Mouse (Mus musculus): ENCODE measurements around the gene Sinhcaf. TPM values are rescaled to one million over a fixed set of nuclear protein-coding genes. Genes with fewer than 3 reads are reported as not detected.

Gene Sinhcaf
- polyA plus RNA-seq, 1 experiment from 2014 or later = 89.8 TPM

- H3K27me3 ChIP-seq (ENCODE audit: control insufficient read depth, insufficient read depth, low read length) = no peaks in the 10 kb centered on the region
- DNase-seq = no peak
- H3K9ac ChIP-seq (replicated peaks; ENCODE audit: low read length) = no peak overlapping the region
- no peaks in the 10 kb centered on the region for H3K36me3 ChIP-seq (ENCODE audit: control insufficient read depth, insufficient read depth, low read length)
- no peak overlapping the region for H3K4me2 ChIP-seq (ENCODE audit: low read length)
- H3K4me1 ChIP-seq (ENCODE audit: control insufficient read depth, insufficient read depth, low read length) = no peaks in the 10 kb centered on the region
- H3K27ac ChIP-seq (replicated peaks; ENCODE audit: low read depth, low read length) = no peak overlapping the region
- no peak for ATAC-seq (ENCODE audit: low FRiP score, low TSS enrichment)
- H3K9me3 ChIP-seq (ENCODE audit: control insufficient read depth, low read length) = no peaks in the 10 kb centered on the region
- H3K4me3 ChIP-seq (replicated peaks; ENCODE audit: low read depth, low read length) = no peak overlapping the region
Observed at GRCm38 (mm10) chr6:148955641-148956420, 9.6 kb upstream of the Sinhcaf start.

GRCm38 (mm10) chr6:148946881-148947405, 676 bp upstream of the Sinhcaf start:
- WGBS = 20% methylated on average over 11 of the region's 11 CpGs
- DNase-seq (no peak), ATAC-seq (ENCODE audit: low FRiP score, low TSS enrichment) (no peak)
- Histone ChIP-seq H3K4me1 (ENCODE audit: control insufficient read depth, insufficient read depth, low read length) (peaks cover 2% of the 10 kb centered on the region; the same call in 1 of the 2 replicates), H3K36me3 (ENCODE audit: control insufficient read depth, insufficient read depth, low read length) (no peaks in the 10 kb centered on the region), H3K27ac (replicated peaks; ENCODE audit: low read depth, low read length) (peak overlapping the region; percentile 85), H3K9ac (replicated peaks; ENCODE audit: low read length) (peak overlapping the region; percentile 82), H3K4me2 (ENCODE audit: low read length) (peak overlapping the region; percentile 76), H3K27me3 (ENCODE audit: control insufficient read depth, insufficient read depth, low read length) (no peaks in the 10 kb centered on the region), H3K9me3 (ENCODE audit: control insufficient read depth, low read length) (no peaks in the 10 kb centered on the region), H3K4me3 (replicated peaks; ENCODE audit: low read depth, low read length) (peak overlapping the region; percentile 87)

GRCm38 (mm10) chr6:148945509-148946408, 508 bp downstream of the Sinhcaf start:
- H3K4me3 ChIP-seq (replicated peaks; ENCODE audit: low read depth, low read length) = peak overlapping the region; percentile 87
- peak overlapping the region; percentile 82 for H3K9ac ChIP-seq (replicated peaks; ENCODE audit: low read length)
- H3K4me1 ChIP-seq (ENCODE audit: control insufficient read depth, insufficient read depth, low read length) = peaks cover 2% of the 10 kb centered on the region; the same call in 1 of the 2 replicates
- H3K27ac ChIP-seq (replicated peaks; ENCODE audit: low read depth, low read length) = peak overlapping the region; percentile 85
- no peaks in the 10 kb centered on the region for H3K36me3 ChIP-seq (ENCODE audit: control insufficient read depth, insufficient read depth, low read length)
- under 1% methylated on average over 72 of the region's 75 CpGs for WGBS
- DNase-seq (peak; percentile 78), ATAC-seq (ENCODE audit: low FRiP score, low TSS enrichment) (peak; percentile 35)
- H3K27me3 ChIP-seq (ENCODE audit: control insufficient read depth, insufficient read depth, low read length) = no peaks in the 10 kb centered on the region
- H3K9me3 ChIP-seq (ENCODE audit: control insufficient read depth, low read length) = no peaks in the 10 kb centered on the region
- H3K4me2 ChIP-seq (ENCODE audit: low read length) = peak overlapping the region; percentile 76

GRCm38 (mm10) chr6:148944767-148945508, 1.3 kb downstream of the Sinhcaf start:
- under 1% methylated on average over 90 of the region's 92 CpGs for WGBS
- Histone ChIP-seq H3K27me3 (ENCODE audit: control insufficient read depth, insufficient read depth, low read length) (no peaks in the 10 kb centered on the region), H3K9ac (replicated peaks; ENCODE audit: low read length) (peak overlapping the region; percentile 82), H3K4me1 (ENCODE audit: control insufficient read depth, insufficient read depth, low read length) (peaks cover 2% of the 10 kb centered on the region; the same call in 1 of the 2 replicates), H3K27ac (replicated peaks; ENCODE audit: low read depth, low read length) (peak overlapping the region; percentile 85), H3K4me2 (ENCODE audit: low read length) (peak overlapping the region; percentile 76), H3K4me3 (replicated peaks; ENCODE audit: low read depth, low read length) (peak overlapping the region; percentile 87), H3K36me3 (ENCODE audit: control insufficient read depth, insufficient read depth, low read length) (no peaks in the 10 kb centered on the region), H3K9me3 (ENCODE audit: control insufficient read depth, low read length) (no peaks in the 10 kb centered on the region)
- peak; percentile 66 for ATAC-seq (ENCODE audit: low FRiP score, low TSS enrichment)
- DNase-seq = peak; percentile 76

- no peak for ATAC-seq (ENCODE audit: low FRiP score, low TSS enrichment)
- H3K4me2 ChIP-seq (ENCODE audit: low read length) = peak overlapping the region; percentile 76
- peak overlapping the region; percentile 82 for H3K9ac ChIP-seq (replicated peaks; ENCODE audit: low read length)
- no peak for DNase-seq
- under 1% methylated on average over 30 of the region's 30 CpGs for WGBS
- H3K27ac ChIP-seq (replicated peaks; ENCODE audit: low read depth, low read length) = peak overlapping the region; percentile 85
- H3K4me1 ChIP-seq (ENCODE audit: control insufficient read depth, insufficient read depth, low read length) = peaks cover 2% of the 10 kb centered on the region; the same call in 1 of the 2 replicates
- peak overlapping the region; percentile 87 for H3K4me3 ChIP-seq (replicated peaks; ENCODE audit: low read depth, low read length)
- H3K27me3 ChIP-seq (ENCODE audit: control insufficient read depth, insufficient read depth, low read length) = no peaks in the 10 kb centered on the region
- H3K9me3 ChIP-seq (ENCODE audit: control insufficient read depth, low read length) = no peaks in the 10 kb centered on the region
- H3K36me3 ChIP-seq (ENCODE audit: control insufficient read depth, insufficient read depth, low read length) = no peaks in the 10 kb centered on the region
Observed at GRCm38 (mm10) chr6:148944344-148944766, 1.9 kb downstream of the Sinhcaf start.

- Histone ChIP-seq H3K9me3 (ENCODE audit: control insufficient read depth, low read length) (no peaks in the 10 kb centered on the region), H3K27ac (replicated peaks; ENCODE audit: low read depth, low read length) (no peak overlapping the region), H3K4me3 (replicated peaks; ENCODE audit: low read depth, low read length) (peak overlapping the region; percentile 87), H3K27me3 (ENCODE audit: control insufficient read depth, insufficient read depth, low read length) (no peaks in the 10 kb centered on the region), H3K4me2 (ENCODE audit: low read length) (peak overlapping the region; percentile 76), H3K9ac (replicated peaks; ENCODE audit: low read length) (no peak overlapping the region), H3K36me3 (ENCODE audit: control insufficient read depth, insufficient read depth, low read length) (no peaks in the 10 kb centered on the region), H3K4me1 (ENCODE audit: control insufficient read depth, insufficient read depth, low read length) (peaks cover 2% of the 10 kb centered on the region; the same call in 1 of the 2 replicates)
- 9% methylated on average over 3 of the region's 3 CpGs for WGBS
- ATAC-seq (ENCODE audit: low FRiP score, low TSS enrichment) = no peak
- no peak for DNase-seq
Observed at GRCm38 (mm10) chr6:148943695-148944094, 2.6 kb downstream of the Sinhcaf start.

DNA sequence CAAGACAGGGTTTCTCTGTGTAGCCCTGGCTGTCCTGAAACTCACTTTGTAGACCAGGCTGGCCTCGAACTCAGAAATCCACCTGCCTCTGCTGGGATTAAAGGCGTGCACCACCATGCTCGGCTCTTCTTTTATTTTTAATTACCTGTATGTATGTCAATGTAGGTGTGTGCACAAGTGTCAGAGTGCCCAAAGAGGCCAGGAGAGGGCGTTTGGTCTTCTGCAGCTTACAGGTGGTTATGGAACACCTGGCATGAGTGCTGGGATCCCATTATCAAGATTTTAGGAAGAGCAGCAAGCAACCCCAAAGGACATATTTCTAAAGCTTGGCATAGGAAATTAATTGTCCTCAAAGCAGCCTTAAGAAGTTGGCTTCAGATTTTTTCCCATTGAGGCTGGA, 3.9 kb downstream of the Sinhcaf start:
- H3K9me3 ChIP-seq (ENCODE audit: control insufficient read depth, low read length) = no peaks in the 10 kb centered on the region
- DNase-seq = no peak
- H3K4me3 ChIP-seq (replicated peaks; ENCODE audit: low read depth, low read length) = no peak overlapping the region
- ATAC-seq (ENCODE audit: low FRiP score, low TSS enrichment) = no peak
- 73% methylated on average over 4 of the region's 4 CpGs for WGBS
- no peaks in the 10 kb centered on the region for H3K36me3 ChIP-seq (ENCODE audit: control insufficient read depth, insufficient read depth, low read length)
- no peak overlapping the region for H3K9ac ChIP-seq (replicated peaks; ENCODE audit: low read length)
- peaks cover 2% of the 10 kb centered on the region; the same call in 1 of the 2 replicates for H3K4me1 ChIP-seq (ENCODE audit: control insufficient read depth, insufficient read depth, low read length)
- no peaks in the 10 kb centered on the region for H3K27me3 ChIP-seq (ENCODE audit: control insufficient read depth, insufficient read depth, low read length)
- H3K27ac ChIP-seq (replicated peaks; ENCODE audit: low read depth, low read length) = no peak overlapping the region
- H3K4me2 ChIP-seq (ENCODE audit: low read length) = peak overlapping the region; percentile 76; the same call in 1 of the 2 replicates

- peaks cover 2% of the 10 kb centered on the region; the same call in 1 of the 2 replicates for H3K4me1 ChIP-seq (ENCODE audit: control insufficient read depth, insufficient read depth, low read length)
- H3K4me3 ChIP-seq (replicated peaks; ENCODE audit: low read depth, low read length) = no peak overlapping the region
- peak overlapping the region; percentile 25 for H3K4me2 ChIP-seq (ENCODE audit: low read length)
- DNase-seq (no peak), ATAC-seq (ENCODE audit: low FRiP score, low TSS enrichment) (no peak)
- H3K36me3 ChIP-seq (ENCODE audit: control insufficient read depth, insufficient read depth, low read length) = no peaks in the 10 kb centered on the region
- no peak overlapping the region for H3K9ac ChIP-seq (replicated peaks; ENCODE audit: low read length)
- WGBS = 37% methylated on average over 5 of the region's 5 CpGs
- no peaks in the 10 kb centered on the region for H3K27me3 ChIP-seq (ENCODE audit: control insufficient read depth, insufficient read depth, low read length)
- no peak overlapping the region for H3K27ac ChIP-seq (replicated peaks; ENCODE audit: low read depth, low read length)
- no peaks in the 10 kb centered on the region for H3K9me3 ChIP-seq (ENCODE audit: control insufficient read depth, low read length)
Observed at GRCm38 (mm10) chr6:148941880-148942279, 4.4 kb downstream of the Sinhcaf start.
